Mouse (Mus musculus) embryonic facial prominence, embryonic 12.5 days (tissue): ENCODE measurements around the gene Slc35c1. TPM values are rescaled to one million over a fixed set of nuclear protein-coding genes. Genes with fewer than 3 reads are reported as not detected.
"Not testable (repeated sequence)": the region's sequence is repeated elsewhere in the genome, so short reads cannot be mapped to it uniquely, and the experiment has no call there.

Experiments
- ATAC-seq: fragments of 200-750 bp; cut with Nextera tagmentation; 2 replicates; pipeline ENCODE4 v1.8.0; 2017; ENCODE audit not compliant: insufficient number of reproducible peaks, insufficient read depth, low FRiP score, low TSS enrichment
- H3K27ac ChIP-seq: fragments of 300-500 bp; sonication (generic); 2 replicates; pipeline ENCODE4 v1.5.1; 2016; ENCODE audit warnings: mild to moderate bottlenecking
- H3K27me3 ChIP-seq: fragments of 300-500 bp; sonication (generic); 2 replicates; pipeline ENCODE4 v1.6.1; 2016; ENCODE audit warnings: mild to moderate bottlenecking, moderate library complexity
- H3K36me3 ChIP-seq: fragments of 300-500 bp; sonication (generic); 2 replicates; pipeline ENCODE4 v1.6.1; 2016; ENCODE audit warnings: mild to moderate bottlenecking
- H3K4me1 ChIP-seq: fragments of 300-500 bp; sonication (generic); 2 replicates; pipeline ENCODE4 v1.6.1; 2016
- H3K4me2 ChIP-seq: fragments of 300-500 bp; sonication (generic); replicated peaks from 2 replicates; pipeline ENCODE4 v1.6.1; 2016; ENCODE audit warnings: mild to moderate bottlenecking, moderate library complexity
- H3K4me3 ChIP-seq: fragments of 300-500 bp; sonication (generic); 2 replicates; pipeline ENCODE4 v1.5.1; 2016; ENCODE audit warnings: mild to moderate bottlenecking
- H3K9ac ChIP-seq: fragments of 300-500 bp; sonication (generic); 2 replicates; pipeline ENCODE4 v1.6.1; 2016; ENCODE audit warnings: mild to moderate bottlenecking, moderate library complexity
- H3K9me3 ChIP-seq: fragments of 300-500 bp; sonication (generic); 2 replicates; pipeline ENCODE4 v1.6.1; 2016; ENCODE audit warnings: mild to moderate bottlenecking, moderate library complexity
- WGBS: fragments of 180-500 bp; shearing (Covaris S2); methylation state at CpG from one replicate; pipeline ENCODE4 v1.1.7; 2016; 5-methylcytosine and 5-hydroxymethylcytosine counted together
- polyA plus RNA-seq: library from polyadenylated mRNA; unstranded; fragments of >200 nt; fragmentation: Nextera tagmentation; extraction: Ambion mirVana; gene quantifications from 2 replicates; pipeline ENCODE4 v1.2.1, GENCODE M21; 2016

The Slc35c1 gene
- polyA plus RNA-seq, 1 experiment from 2014 or later = 10.2 TPM

GRCm38 (mm10) chr2:92487791-92488190, 27.5 kb upstream of the Slc35c1 start:
- no peak overlapping the region for H3K27ac ChIP-seq
- no peak for ATAC-seq
- H3K9me3 ChIP-seq = no peaks in the 10 kb centered on the region
- no peak overlapping the region for H3K4me2 ChIP-seq
- H3K4me3 ChIP-seq = no peak overlapping the region
- H3K9ac ChIP-seq = no peak overlapping the region
- H3K27me3 ChIP-seq = peaks cover 35% of the 10 kb centered on the region
- H3K36me3 ChIP-seq = no peaks in the 10 kb centered on the region
- WGBS = 76% methylated on average over 8 of the region's 8 CpGs
- H3K4me1 ChIP-seq = peaks cover 6% of the 10 kb centered on the region

- Histone ChIP-seq H3K27ac (no peak overlapping the region), H3K36me3 (no peaks in the 10 kb centered on the region), H3K9me3 (no peaks in the 10 kb centered on the region), H3K4me2 (no peak overlapping the region), H3K4me1 (peaks cover 6% of the 10 kb centered on the region), H3K9ac (no peak overlapping the region), H3K4me3 (no peak overlapping the region), H3K27me3 (peaks cover 37% of the 10 kb centered on the region)
- ATAC-seq = no peak
- WGBS = 61% methylated on average over 2 of the region's 2 CpGs
Measured at GRCm38 (mm10) chr2:92486911-92487310, 26.6 kb upstream of the Slc35c1 start.

- Histone ChIP-seq H3K4me3 (0 out of 2 replicates have a peak overlapping the region, but pooled peaks have one; percentile 4), H3K27me3 (peaks cover 37% of the 10 kb centered on the region), H3K9me3 (no peaks in the 10 kb centered on the region), H3K36me3 (no peaks in the 10 kb centered on the region), H3K4me1 (peaks cover 6% of the 10 kb centered on the region), H3K27ac (no peak overlapping the region), H3K4me2 (peak overlapping the region; percentile 33), H3K9ac (no peak overlapping the region)
- ATAC-seq = no peak
- WGBS = 2% methylated on average over 11 of the region's 11 CpGs
Measured at GRCm38 (mm10) chr2:92486403-92486802, 26.1 kb upstream of the Slc35c1 start.

- H3K27me3 ChIP-seq = peaks cover 37% of the 10 kb centered on the region
- H3K9ac ChIP-seq = no peak overlapping the region
- WGBS = 8% methylated on average over 15 of the region's 15 CpGs
- no peak overlapping the region for H3K4me3 ChIP-seq
- peaks cover 6% of the 10 kb centered on the region for H3K4me1 ChIP-seq
- peak; percentile 25; the same call in 1 of the 2 replicates for ATAC-seq
- H3K4me2 ChIP-seq = peak overlapping the region; percentile 33
- H3K36me3 ChIP-seq = no peaks in the 10 kb centered on the region
- H3K9me3 ChIP-seq = no peaks in the 10 kb centered on the region
- H3K27ac ChIP-seq = no peak overlapping the region
Measured at GRCm38 (mm10) chr2:92485640-92486295, 25.4 kb upstream of the Slc35c1 start.

- Histone ChIP-seq H3K4me1 (peaks cover 6% of the 10 kb centered on the region), H3K36me3 (no peaks in the 10 kb centered on the region), H3K4me3 (peak overlapping the region; percentile 13; the same call in 1 of the 2 replicates), H3K27me3 (peaks cover 37% of the 10 kb centered on the region), H3K4me2 (peak overlapping the region; percentile 37), H3K9ac (no peak overlapping the region), H3K9me3 (no peaks in the 10 kb centered on the region), H3K27ac (no peak overlapping the region)
- no peak for ATAC-seq
- WGBS = 34% methylated on average over 23 of the region's 23 CpGs
Measured at GRCm38 (mm10) chr2:92484256-92485025, 24.1 kb upstream of the Slc35c1 start.

- WGBS = 50% methylated on average over 5 of the region's 5 CpGs
- Histone ChIP-seq H3K4me1 (peaks cover 6% of the 10 kb centered on the region), H3K27ac (no peak overlapping the region), H3K36me3 (no peaks in the 10 kb centered on the region), H3K9me3 (no peaks in the 10 kb centered on the region), H3K27me3 (peaks cover 37% of the 10 kb centered on the region), H3K4me3 (no peak overlapping the region), H3K9ac (no peak overlapping the region), H3K4me2 (no peak overlapping the region)
- ATAC-seq = no peak
Measured at GRCm38 (mm10) chr2:92483505-92483904, 23.2 kb upstream of the Slc35c1 start.

- no peak overlapping the region for H3K9ac ChIP-seq
- no peak for ATAC-seq
- H3K4me3 ChIP-seq = no peak overlapping the region
- 51% methylated on average over 1 of the region's 1 CpGs for WGBS
- peaks cover 37% of the 10 kb centered on the region for H3K27me3 ChIP-seq
- H3K4me1 ChIP-seq = peaks cover 11% of the 10 kb centered on the region
- no peak overlapping the region for H3K27ac ChIP-seq
- no peaks in the 10 kb centered on the region for H3K36me3 ChIP-seq
- no peaks in the 10 kb centered on the region for H3K9me3 ChIP-seq
- H3K4me2 ChIP-seq = no peak overlapping the region
Measured at GRCm38 (mm10) chr2:92482551-92482950, 22.2 kb upstream of the Slc35c1 start.

- WGBS = 79% methylated on average over 4 of the region's 4 CpGs
- no peaks in the 10 kb centered on the region for H3K9me3 ChIP-seq
- H3K9ac ChIP-seq = no peak overlapping the region
- H3K4me3 ChIP-seq = no peak overlapping the region
- H3K4me1 ChIP-seq = peaks cover 5% of the 10 kb centered on the region; the same call in 1 of the 2 replicates
- H3K27me3 ChIP-seq = peaks cover 6% of the 10 kb centered on the region; the same call in 1 of the 2 replicates
- no peak for ATAC-seq
- no peak overlapping the region for H3K27ac ChIP-seq
- H3K4me2 ChIP-seq = no peak overlapping the region
- no peaks in the 10 kb centered on the region for H3K36me3 ChIP-seq
Measured at GRCm38 (mm10) chr2:92478313-92478688, 18.0 kb upstream of the Slc35c1 start.

GRCm38 (mm10) chr2:92477672-92478312, 17.5 kb upstream of the Slc35c1 start:
- H3K36me3 ChIP-seq = no peaks in the 10 kb centered on the region
- 68% methylated on average over 12 of the region's 12 CpGs for WGBS
- no peaks in the 10 kb centered on the region for H3K9me3 ChIP-seq
- 0 out of 2 replicates have a peak, but pooled peaks cover 2% of the 10 kb centered on the region for H3K27me3 ChIP-seq
- 0 out of 2 replicates have a peak overlapping the region, but pooled peaks have one; percentile 13 for H3K27ac ChIP-seq
- no peak overlapping the region for H3K4me3 ChIP-seq
- ATAC-seq = 0 out of 2 replicates have a peak, but pooled peaks have one; percentile 35
- H3K4me2 ChIP-seq = no peak overlapping the region
- H3K9ac ChIP-seq = no peak overlapping the region
- H3K4me1 ChIP-seq = peaks cover 5% of the 10 kb centered on the region; the same call in 1 of the 2 replicates

- H3K27me3 ChIP-seq, H3K9ac ChIP-seq, H3K9me3 ChIP-seq, H3K27ac ChIP-seq, H3K36me3 ChIP-seq, H3K4me1 ChIP-seq, ATAC-seq, H3K4me3 ChIP-seq, H3K4me2 ChIP-seq: not testable (repeated sequence)
- WGBS = 72% methylated on average over 7 of the region's 7 CpGs
Measured at GRCm38 (mm10) chr2:92476580-92476979, 16.2 kb upstream of the Slc35c1 start.

GRCm38 (mm10) chr2:92475711-92476110, 15.4 kb upstream of the Slc35c1 start:
- H3K27me3 ChIP-seq = no peaks in the 10 kb centered on the region
- H3K9me3 ChIP-seq = no peaks in the 10 kb centered on the region
- H3K4me1 ChIP-seq = peaks cover 5% of the 10 kb centered on the region; the same call in 1 of the 2 replicates
- no peak for ATAC-seq
- H3K9ac ChIP-seq = no peak overlapping the region
- H3K27ac ChIP-seq = no peak overlapping the region
- H3K4me2 ChIP-seq = no peak overlapping the region
- no peaks in the 10 kb centered on the region for H3K36me3 ChIP-seq
- WGBS = 62% methylated on average over 2 of the region's 2 CpGs
- no peak overlapping the region for H3K4me3 ChIP-seq
